Mouse (Mus musculus): ENCODE measurements around the gene Prkch.

Prkch gene

DNA sequence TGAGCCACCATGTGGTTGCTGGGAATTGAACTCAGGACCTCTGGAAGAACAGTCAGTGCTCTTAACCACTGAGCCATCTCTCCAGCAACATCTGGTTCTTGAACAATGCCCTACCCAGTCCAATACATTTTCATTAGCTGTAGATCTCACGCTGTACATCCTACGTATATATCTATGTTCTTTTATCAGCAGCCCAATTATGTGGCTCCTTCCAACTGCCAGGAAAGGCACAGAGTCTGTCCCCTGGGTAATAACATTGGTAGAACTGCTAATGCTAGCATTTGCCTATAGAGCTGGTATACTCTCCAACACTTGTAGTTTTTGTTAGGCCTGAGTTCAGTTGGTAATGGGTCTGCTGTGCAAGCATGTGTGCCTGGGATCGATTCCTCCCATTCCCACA is 163.8 kb downstream of the Prkch start:
- no peak for DNase-seq (ENCODE audit: low spot score in 2 of 2)

DNA sequence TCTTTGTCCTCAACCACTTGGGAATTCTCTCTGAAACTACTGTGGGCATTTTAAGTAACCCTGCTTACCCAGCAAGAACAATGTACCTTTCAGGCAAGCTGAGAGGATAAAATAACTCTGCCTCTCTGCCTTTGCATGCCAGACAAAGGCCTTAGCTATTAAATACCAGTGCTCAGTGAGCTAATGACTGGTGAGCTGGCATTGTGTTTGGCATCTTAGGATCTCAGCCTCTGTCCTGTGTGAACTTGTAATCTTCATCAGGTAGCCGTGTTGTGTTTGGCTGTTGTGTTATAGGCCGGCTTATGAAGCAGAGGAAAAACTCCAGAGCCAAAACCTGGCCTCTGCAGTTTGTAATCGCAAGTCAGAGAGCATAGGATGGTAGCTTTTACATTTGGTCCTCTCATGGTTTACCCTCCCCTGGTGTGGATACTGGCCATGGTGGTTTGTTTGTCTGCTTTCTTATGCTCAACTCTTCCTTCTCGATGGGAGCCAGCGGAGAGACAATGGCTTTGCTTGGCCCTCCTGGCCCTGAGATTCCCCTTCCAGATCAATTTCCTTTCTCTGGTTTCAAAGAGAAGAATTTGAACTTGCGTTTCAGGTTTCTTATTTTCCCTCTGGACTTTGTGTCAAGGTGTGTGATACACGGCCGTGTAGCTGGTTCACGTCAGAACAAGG is 170.0 kb downstream of the Prkch start:
- no peak for DNase-seq (ENCODE audit: low spot score in 2 of 2)

DNA sequence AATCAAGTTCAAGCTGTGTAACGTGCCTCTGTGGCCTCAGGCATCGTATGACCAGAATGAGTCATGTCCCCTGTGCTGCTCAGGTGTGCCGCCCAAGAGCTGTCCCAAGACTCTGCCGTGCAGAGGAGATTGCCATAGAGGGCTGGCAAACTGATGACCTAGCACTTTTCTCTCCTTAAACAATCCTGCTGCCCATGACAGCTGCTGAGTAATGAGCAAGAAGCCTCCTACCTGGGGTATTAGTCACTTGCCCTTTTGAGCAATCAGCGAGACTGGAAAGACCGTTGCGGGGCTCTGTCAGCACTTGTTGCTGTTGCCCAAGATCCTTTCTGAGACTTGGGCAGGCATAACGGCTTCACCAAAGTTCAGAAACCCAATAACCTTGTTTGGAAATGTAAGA is 171.1 kb downstream of the Prkch start:
- no peak for DNase-seq (ENCODE audit: low spot score in 2 of 2)

DNA sequence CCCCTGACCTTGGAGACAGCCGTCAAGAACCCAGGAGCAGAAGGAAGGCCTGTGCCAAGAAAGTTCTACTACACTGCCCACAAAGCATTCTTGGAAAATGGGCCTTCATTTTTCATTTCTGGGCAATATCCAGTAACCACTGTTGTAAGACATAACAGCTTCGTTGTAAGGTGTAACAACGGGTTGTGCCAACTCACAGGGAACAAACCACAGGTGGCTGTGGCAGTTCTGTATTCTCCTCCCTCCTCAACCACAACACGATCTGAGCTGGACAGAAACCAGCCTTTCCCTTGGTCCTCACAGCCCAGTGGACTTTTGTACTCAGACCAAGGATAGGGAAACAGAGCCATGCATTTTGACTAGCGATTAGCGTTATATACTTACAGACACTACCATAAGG is 171.9 kb downstream of the Prkch start:
- no peak for DNase-seq (ENCODE audit: low spot score in 2 of 2)

DNA sequence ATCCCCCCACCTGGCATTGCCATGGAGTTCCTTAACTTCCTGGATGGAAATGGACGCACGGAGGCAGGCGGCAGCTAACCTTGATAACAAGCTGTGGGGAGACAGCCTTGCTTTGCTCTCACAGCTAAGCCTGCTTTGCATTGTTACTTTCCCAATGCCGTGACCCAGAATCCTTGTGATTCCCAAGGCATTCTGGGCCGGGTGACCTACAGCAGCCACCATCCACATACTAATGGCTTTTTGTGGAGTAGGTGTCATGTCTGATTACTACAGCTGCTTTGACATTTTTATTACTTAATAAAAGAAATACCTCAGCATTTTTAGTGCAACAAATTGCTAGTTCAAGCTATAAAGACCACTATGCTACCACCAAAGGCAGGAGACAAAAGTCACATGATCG is 177.4 kb downstream of the Prkch start:
- no peak for DNase-seq (ENCODE audit: low spot score in 2 of 2)

DNA sequence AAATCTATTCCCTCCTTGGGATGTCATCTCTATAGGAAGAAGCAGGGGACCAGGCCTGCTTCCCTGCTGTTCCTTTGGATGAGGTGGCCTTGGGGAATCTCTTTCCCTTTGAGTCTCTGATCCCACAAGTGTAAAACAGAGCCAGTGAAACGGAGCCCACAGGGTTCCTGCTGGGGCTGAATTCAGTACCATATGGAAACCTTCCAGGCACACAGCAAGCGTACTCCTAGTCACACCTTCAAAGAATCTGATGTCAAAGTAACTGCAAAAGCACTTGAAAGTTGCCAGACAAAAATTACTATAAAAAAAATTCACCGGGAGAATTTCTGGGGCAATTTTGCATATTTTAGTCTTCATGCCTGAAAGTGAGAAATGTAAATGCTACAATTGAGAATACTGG is 178.2 kb downstream of the Prkch start:
- peak; percentile 14 to 51 for DNase-seq (ENCODE audit: low spot score in 2 of 2)

DNA sequence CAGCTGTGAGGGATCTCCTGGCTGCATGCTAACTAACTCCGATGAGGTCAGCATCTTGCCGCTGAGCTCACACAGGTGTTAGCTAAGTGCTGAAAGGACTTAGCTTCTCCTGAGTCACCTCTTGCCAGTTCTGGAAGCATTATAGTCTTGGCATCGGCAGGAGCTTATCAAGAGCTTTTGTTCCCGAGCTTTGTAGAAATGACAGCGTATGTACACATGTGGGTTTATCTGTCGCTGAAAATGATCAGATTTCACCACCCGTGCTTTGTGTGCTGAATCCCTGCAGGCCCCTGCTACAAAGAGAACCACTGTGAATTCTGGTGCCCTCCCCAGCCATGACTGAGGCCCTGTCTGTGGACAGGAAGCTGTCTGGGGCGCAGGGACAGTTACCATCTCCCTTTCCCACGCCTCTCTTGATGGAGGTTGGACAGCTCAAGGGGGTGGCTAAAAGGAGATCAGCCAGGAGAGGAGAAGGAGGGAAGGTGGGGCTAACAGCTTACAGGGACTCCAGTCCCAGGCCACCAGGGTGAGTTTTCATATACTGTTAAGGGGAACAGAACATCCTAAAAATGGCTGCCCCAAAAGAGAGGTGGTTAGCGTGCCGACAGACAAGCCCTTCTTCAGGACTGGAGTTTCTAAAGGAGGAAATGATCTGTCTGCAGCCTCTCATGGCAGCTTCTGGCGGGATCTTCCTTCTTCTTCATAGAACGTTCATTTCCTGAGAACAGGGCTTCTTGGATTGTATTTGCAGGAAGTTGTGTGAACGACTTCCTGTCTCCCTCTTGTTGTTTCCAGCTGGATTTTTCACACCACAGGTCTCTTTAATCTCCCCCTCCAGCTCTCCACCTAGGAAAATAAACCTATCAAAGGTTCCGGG is 180.3 kb downstream of the Prkch start:
- no peak for DNase-seq (ENCODE audit: low spot score in 2 of 2)

DNA sequence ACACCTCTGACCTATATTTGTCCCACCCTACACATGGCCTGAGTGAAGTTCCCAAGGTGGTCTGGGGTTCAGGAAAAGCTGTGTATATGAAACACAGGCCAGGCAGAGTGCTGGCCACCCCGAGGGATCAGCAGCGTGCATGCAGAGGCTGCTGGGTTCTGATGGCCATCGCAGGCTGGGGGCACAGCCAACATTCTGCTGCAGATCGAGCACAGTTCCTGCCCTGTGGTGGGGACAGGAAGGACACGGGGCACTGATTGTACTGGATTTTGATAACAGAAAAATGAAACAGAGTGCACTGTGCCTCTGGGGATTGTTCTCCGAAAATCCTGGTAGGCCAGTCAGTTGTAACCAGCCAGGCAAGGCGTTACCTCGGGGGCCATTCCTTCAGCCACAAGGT is 181.6 kb downstream of the Prkch start:
- DNase-seq (ENCODE audit: low spot score in 2 of 2), result no peak

DNA sequence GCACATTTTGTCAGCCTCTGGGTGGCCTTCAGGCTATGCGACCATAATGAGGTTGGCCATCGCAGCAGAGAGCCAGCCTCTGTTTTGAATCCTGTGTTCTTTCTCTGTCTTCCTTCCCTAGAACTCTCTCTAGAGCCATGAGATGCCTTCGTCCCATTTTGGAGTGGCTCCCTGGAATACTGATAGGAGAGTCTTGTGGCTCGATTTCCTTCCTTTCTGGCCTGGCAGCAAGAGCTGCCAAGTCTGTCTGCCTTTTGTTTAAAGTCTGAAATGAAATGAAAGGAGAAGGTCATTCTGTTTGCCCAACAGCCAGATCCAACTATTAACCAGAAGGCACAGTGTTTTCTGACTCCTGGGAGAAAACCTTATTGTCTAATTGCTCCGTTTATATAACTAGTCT is 184.2 kb downstream of the Prkch start:
- DNase-seq (ENCODE audit: low spot score in 2 of 2), result no peak

DNA sequence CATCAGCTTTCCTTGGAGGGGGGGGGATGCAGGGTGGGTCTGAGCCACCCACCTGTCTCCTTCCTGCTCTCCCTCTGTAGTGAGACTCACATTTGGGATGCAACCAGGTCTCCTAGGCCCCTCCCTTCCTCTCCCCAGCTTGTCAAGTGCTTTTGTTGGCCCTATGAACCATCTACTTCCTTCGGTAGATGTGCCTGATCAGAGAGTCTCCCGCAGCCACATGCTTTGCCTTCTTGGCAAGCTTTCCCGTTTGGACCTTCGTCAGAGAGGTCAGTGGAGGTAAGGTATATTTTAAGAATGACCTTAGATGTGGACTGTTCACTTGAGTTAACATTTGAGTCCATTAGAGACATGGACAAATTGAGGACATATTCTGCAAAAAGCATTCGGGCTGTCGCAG is 184.9 kb downstream of the Prkch start:
- DNase-seq (ENCODE audit: low spot score in 2 of 2), result no peak

DNA sequence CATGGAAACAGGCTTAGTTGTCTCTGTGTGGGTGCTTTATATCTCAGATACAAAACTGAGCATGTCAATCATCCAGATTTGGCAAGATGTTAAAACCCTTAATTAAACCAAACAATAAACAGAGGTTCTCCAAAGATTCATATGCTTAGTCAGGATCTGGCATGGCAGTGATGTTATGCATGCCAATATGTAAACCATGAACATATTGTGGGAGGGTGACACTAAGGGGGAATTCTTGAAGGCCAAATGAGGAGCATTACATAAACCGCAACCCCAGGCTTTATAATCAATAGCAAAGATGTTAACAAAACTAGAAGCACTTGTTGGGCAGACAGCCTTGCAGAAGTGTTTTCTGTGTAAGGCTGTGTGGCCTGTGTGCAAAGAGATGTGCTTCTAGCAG is 186.2 kb downstream of the Prkch start:
- DNase-seq (ENCODE audit: low spot score in 2 of 2), result no peak

DNA sequence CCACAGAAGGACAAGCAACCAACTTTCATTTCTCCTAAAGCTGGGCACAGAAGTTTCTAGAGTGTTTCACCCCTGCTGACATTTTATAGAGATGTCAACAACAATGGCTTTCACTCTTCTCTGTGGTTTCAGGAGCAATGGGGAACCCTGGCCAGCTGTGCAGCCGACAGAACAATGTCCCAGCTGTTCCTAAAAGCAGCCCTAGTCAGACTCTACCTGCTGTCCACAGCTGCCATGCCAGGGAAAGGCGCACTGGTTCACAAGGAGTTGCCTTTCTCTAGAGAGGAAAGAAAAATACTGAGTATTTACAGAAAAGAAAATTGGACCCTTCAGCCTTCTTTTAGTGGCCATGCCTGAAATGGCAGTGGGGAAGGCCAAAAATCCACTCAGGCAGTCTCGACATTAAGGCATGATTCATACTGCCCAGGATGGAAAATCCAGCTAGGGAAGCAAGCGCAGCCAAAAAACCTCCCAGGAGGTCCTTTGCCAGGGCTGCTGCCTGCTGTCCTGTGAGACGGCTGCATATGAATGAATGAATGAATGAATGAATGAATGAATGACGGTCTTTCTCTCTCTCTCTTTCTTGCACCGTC is 190.3 kb downstream of the Prkch start:
- DNase-seq (ENCODE audit: low spot score in 2 of 2), result no peak

DNA sequence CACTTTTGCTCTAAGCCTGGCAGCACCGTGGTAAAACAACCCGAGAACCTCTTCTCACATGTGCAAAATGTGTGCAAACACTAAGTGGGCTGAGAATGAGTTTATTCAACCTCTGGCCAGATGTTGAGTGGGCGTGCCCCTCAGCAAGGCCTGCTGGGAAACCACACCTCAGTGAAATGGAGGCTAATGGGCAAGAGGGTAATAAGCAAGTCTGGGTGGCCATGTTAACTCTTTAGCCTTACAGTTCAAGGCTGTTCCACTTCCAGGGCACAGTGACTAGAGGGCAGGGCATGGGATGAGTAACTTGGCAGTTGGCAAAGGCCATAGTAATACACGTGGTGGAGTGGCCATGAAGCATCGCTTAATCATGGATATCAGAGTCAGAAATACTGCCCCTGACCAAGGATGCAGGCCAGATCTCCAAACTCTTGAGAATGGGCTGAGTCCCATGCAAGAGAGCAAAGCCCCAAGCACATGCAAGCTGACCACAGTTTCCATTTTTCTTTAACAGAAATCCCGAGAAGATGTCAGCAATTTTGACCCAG is 191.9 kb downstream of the Prkch start:
- no peak for DNase-seq (ENCODE audit: low spot score in 2 of 2)

DNA sequence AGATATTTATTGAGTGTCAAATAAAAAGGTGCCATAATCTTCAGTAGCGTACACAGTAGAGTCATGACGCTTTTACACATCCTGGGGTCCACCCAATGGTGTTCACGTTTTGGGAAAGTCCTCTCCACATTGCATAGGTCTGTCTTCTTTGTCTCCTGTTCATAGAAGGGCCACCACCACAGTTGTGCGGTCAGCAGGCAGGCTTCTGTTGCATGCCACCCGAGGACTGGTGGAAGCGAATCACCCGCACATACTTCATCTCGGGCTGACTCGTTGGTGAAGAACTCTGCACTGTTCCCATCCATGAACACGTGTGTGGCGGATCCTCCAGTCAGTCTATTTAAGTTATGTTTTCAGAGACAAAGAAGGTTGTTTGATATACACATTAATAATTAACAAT is 193.1 kb downstream of the Prkch start:
- no peak for DNase-seq (ENCODE audit: low spot score in 2 of 2)

DNA sequence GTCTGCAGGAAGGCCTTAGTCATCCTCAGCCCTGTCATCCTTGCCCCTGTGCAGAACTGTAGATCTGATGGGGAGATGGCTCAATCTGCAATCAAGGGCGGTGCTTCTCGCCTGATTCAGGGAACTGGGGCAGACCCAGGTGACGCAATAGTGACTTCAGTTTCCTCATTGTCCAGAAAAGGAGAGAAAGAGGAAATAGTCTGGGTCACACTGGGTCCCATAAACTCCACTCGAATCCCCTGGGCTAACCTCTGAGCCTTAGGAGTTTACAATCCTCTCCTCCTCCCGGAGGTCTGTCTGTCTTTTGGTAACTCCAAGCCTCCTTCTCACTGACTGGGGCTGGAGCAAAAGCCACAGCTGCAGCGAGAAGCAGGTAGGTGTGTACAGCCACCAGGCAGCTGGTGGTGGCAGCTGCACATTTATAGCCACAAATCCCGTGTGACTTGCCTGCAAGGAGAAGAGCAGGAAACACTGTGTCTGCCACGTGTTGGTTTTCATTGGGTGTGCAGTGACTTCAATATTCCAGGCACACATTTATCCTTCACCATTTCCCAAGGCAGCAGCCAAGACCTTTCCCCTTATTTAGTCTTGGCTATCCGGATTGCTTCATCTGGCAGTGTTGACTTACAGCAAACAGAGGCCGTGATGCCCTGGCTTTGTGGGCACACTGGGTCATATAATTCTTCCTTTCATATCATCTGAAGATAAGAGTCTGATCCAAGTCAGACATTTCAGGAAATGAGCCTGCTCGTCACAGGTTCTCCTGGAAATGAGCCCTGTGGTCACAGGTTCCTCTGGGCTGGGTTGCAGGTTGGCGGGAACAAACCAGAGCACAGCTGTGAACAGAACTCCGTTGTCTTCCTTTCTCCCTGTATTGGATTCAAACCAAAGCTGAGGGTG is 195.0 kb downstream of the Prkch start:
- no peak for DNase-seq (ENCODE audit: low spot score in 2 of 2)

DNA sequence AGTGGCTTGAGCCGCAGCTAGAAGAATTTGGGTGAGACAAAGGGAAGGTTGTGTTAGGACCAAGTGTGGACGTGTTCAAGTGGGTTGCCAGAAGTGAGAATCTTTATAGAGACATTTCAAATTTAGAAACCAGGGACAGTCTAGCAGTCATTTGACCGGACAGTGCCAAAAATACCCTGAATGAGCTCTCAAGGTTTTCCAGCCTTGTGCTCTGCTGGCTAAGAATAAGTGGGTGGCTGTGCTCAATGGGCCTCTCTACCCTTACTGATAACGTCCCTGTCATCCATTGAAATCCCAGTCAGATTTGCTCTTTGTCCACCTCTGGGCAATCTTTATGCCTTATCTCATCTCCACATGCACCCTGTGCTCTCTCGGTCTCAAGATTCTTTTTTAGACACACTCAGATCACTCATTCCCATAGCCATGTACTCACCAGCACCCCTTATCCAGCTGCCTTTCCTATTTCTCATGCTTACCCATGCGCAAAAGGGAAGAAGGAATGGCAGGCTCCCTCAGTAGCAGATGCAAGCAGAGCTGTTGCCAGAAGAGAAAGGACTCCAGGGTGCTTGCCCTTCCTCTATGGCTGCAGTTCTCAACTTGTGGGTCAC is 196.9 kb downstream of the Prkch start:
- no peak for DNase-seq (ENCODE audit: low spot score in 2 of 2)

DNA sequence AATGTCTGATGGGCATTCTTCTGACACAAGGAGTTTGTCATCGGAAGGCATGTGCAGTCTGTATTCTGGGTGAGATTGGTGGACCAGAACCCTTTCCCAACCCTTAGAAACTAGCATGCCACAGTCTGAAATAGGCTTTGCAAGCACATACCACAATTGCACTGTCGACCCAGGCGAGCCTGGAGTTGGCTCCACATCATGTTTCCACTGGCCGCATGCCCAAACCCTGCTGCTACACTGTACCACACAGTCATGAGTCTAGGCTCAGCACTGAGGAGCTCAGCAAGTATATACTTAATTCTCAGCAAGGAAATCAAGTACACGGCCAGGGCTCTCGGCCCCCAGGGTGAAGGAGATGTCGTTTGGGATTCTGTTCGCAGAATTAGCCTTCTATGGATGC is 202.3 kb downstream of the Prkch start:
- DNase-seq (ENCODE audit: low spot score in 2 of 2), result peak; percentile 17 to 41

DNA sequence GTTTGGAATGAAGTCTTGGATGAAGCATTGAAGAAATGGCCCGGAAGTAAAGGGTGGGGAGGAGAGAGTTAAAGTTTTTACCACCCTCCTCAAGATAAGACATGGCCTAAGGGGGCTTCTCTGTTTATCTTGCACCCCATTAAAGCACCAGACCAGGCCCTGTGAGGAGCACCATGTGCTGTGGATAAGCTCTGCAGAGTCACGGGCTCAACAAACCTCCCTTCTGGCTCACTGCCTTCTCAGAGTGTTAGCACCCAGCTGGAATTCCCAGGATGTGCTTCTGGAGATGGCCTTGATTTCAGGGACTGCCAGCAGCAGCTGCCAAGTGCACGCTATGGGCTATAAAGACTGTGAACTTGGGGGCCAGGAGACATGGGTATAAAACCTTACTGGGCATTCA is 204.3 kb downstream of the Prkch start:
- no peak for DNase-seq (ENCODE audit: low spot score in 2 of 2)

DNA sequence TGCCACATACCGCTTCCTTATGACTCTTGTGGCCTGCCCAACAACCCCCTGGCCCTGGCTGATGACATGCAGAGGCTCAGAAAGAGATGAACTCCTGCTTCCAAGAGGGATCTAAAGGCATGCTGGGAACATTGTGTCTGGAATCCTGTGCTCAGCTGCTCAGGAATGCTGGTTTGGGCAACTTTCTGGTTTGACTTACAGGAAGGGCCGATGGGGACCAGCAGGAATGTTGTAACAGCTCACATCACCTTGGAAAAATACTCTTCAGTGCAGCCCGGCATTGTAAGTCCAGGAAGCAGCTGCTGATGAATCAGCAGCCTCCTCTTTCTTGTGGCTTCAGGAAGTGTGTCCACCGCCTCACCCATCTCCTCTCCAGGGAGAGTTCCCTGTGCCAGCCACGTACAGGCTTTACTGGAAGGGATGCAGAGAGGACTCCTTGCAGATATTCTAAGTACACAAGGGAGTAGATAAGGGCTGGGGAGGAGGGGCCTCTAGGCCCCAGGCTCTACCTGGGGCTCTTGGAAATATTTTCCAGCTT is 206.0 kb downstream of the Prkch start:
- DNase-seq (ENCODE audit: low spot score in 2 of 2), result no peak

DNA sequence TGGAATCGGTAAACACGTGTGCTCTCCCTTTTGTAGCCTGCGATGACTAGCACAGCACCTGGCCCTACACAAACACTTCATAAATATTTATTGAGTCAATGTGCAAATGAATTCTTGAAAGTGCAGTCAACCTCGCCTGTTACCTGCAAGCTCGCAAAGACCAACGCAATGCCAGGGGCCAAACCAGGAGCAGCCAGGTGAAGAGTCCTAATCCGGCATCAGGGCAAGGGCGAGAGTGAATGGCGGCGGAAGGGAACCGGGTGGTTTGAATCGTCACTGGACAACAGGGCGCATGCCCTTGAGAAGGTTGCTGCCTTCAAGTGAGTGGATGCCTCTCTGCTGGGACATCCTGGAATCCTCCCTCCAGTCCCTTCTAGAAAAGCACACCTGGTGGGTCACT is 208.6 kb downstream of the Prkch start:
- DNase-seq (ENCODE audit: low spot score in 2 of 2), result no peak

DNA sequence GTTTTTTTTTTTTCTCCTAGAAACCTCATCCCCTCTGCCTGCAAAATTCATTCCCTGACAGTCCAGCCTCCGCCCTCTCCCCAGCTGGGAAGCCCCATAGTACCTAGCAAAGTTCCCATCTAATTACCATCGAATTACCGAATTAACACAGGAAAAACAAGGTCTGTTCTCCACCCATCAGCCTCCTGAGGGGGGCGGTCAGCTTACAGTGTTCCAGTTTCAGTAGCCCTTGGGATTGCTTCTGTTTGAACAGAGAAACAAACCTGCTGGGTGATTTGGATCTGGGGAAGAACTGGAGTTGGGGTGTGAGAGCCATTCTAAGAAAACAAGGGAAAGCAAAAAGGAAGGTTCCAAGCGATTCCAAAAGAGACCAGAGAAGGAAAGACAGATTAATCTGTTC is 209.1 kb downstream of the Prkch start:
- DNase-seq (ENCODE audit: low spot score in 2 of 2), result no peak

Data from frontal cortex, postnatal 36 days (tissue).